Mouse (Mus musculus) heart, postnatal 0 days (tissue): ENCODE measurements at regions not wholly inside any gene's neighbourhood (a gene's known extent, or its start where the extent isn't known, plus 50 kb on each side); places are given as distances from the start of the nearest gene placed in this dataset.

Source experiments
- CTCF ChIP-seq: IDR thresholded peaks from 2 replicates; pipeline ENCODE4 v1.5.1; 2016; ENCODE audit warnings: antibody characterized with exemption, control low read depth, low read depth
- EP300 ChIP-seq: IDR thresholded peaks from 2 replicates; pipeline ENCODE4 v1.6.1; 2016; ENCODE audit warnings: antibody characterized with exemption, low read depth

DNA sequence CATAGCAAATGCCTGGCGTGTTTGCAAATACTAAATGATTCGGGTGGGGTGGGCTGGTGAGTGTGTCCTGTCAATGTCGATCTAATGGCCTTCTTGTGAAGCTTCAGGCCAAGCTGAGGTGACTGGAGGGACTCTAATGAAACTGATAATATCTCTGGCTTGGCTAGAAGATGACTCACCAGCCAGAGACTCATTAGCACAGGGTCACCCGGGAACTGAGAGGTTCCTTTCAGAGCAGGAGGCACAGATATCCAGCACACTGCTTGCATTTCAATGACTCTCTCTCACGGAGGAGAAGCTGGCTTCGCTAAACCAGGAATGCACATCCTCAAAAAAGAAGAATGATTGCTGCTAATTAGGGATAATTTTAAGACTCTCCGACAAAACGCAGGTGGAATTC, 349.8 kb downstream of the Lpin1 start:
- no peak for TF ChIP-seq CTCF
- no peak for TF ChIP-seq EP300
